Mouse (Mus musculus) E14TG2a.4 (cell line): Measurements from ENCODE around the gene Gna15.

Experiments
- H3K27me3 ChIP-seq: 2 replicates; pipeline ENCODE4 v1.6.1; 2014; ENCODE audit warnings: low read length, control low read depth; ENCODE audit not compliant: insufficient read depth
- H3K36me3 ChIP-seq: 2 replicates; pipeline ENCODE4 v1.6.1; 2014; ENCODE audit warnings: low read length, control low read depth; ENCODE audit not compliant: insufficient read depth
- H3K4me1 ChIP-seq: replicated peaks from 2 replicates; pipeline ENCODE4 v1.6.1; 2014; ENCODE audit warnings: low read depth, low read length, control low read depth
- H3K4me3 ChIP-seq: replicated peaks from 2 replicates; pipeline ENCODE4 v1.5.1; 2014; ENCODE audit warnings: mild to moderate bottlenecking, low read length
- H3K9me3 ChIP-seq: 2 replicates; pipeline ENCODE4 v1.6.1; 2014; ENCODE audit warnings: low read length, control low read depth
- CTCF ChIP-seq: conservative IDR thresholded peaks from 2 replicates; pipeline ENCODE4 v1.5.1; 2014; ENCODE audit warnings: low read length
- NANOG ChIP-seq: IDR thresholded peaks from 2 replicates; pipeline ENCODE4 v1.6.1; 2014; ENCODE audit warnings: borderline replicate concordance, low read length, mixed read lengths
- POU5F1 ChIP-seq: IDR thresholded peaks from 2 replicates; pipeline ENCODE4 v1.6.1; 2014; ENCODE audit warnings: low read length, borderline replicate concordance

The Gna15 gene

GRCm38 (mm10) chr10:81524051-81524605 is at the start of gene Gna15:
Gene Gna15, minus strand, starts transcription at chr10:81524225.
- TF ChIP-seq CTCF, result no peak
- peaks cover 27% of the 10 kb centered on the region for H3K4me1 ChIP-seq
- H3K36me3 ChIP-seq, result peaks cover 5% of the 10 kb centered on the region; the same call in 1 of the 2 replicates
- H3K9me3 ChIP-seq, result no peaks in the 10 kb centered on the region
- H3K27me3 ChIP-seq, result peaks cover 33% of the 10 kb centered on the region
- peak within 1 kb of the TSS; percentile 69 for H3K4me3 ChIP-seq

GRCm38 (mm10) chr10:81572975-81573374 is 49.0 kb upstream of the Gna15 start:
- TF ChIP-seq CTCF (no peak), NANOG (no peak), POU5F1 (no peak)
- H3K36me3 ChIP-seq, result no peaks in the 10 kb centered on the region

GRCm38 (mm10) chr10:81572133-81572671 is 48.2 kb upstream of the Gna15 start:
- Histone ChIP-seq H3K4me3 (peak overlapping the region; percentile 81), H3K27me3 (peaks cover 82% of the 10 kb centered on the region), H3K9me3 (0 out of 2 replicates have a peak, but pooled peaks cover 3% of the 10 kb centered on the region), H3K4me1 (peaks cover 81% of the 10 kb centered on the region), H3K36me3 (peaks cover 6% of the 10 kb centered on the region; the same call in 1 of the 2 replicates)
- TF ChIP-seq POU5F1 (no peak), CTCF (no peak), NANOG (no peak)

More at GRCm38 (mm10) chr10:81572975-81573374, 49.0 kb upstream of the Gna15 start:
- Histone ChIP-seq H3K4me3 (peak overlapping the region; percentile 81), H3K4me1 (peaks cover 76% of the 10 kb centered on the region), H3K9me3 (0 out of 2 replicates have a peak, but pooled peaks cover 3% of the 10 kb centered on the region), H3K27me3 (peaks cover 83% of the 10 kb centered on the region)

GRCm38 (mm10) chr10:81571501-81571876 is 47.5 kb upstream of the Gna15 start:
- TF ChIP-seq NANOG (no peak), POU5F1 (no peak), CTCF (no peak)
- H3K4me3 ChIP-seq, result peak overlapping the region; percentile 81
- peaks cover 82% of the 10 kb centered on the region for H3K27me3 ChIP-seq
- H3K4me1 ChIP-seq, result peaks cover 81% of the 10 kb centered on the region
- H3K9me3 ChIP-seq, result 0 out of 2 replicates have a peak, but pooled peaks cover 3% of the 10 kb centered on the region
- H3K36me3 ChIP-seq, result peaks cover 13% of the 10 kb centered on the region

GRCm38 (mm10) chr10:81570831-81571500 is 46.9 kb upstream of the Gna15 start:
- peaks cover 80% of the 10 kb centered on the region for H3K4me1 ChIP-seq
- no peak for TF ChIP-seq CTCF
- no peak for TF ChIP-seq POU5F1
- TF ChIP-seq NANOG, result no peak
- peaks cover 76% of the 10 kb centered on the region for H3K27me3 ChIP-seq
- H3K36me3 ChIP-seq, result peaks cover 18% of the 10 kb centered on the region
- 0 out of 2 replicates have a peak, but pooled peaks cover 3% of the 10 kb centered on the region for H3K9me3 ChIP-seq
- peak overlapping the region; percentile 81 for H3K4me3 ChIP-seq

- Histone ChIP-seq H3K36me3 (peaks cover 25% of the 10 kb centered on the region), H3K27me3 (peaks cover 70% of the 10 kb centered on the region), H3K4me3 (peak overlapping the region; percentile 81), H3K4me1 (peaks cover 80% of the 10 kb centered on the region), H3K9me3 (0 out of 2 replicates have a peak, but pooled peaks cover 3% of the 10 kb centered on the region)
- TF ChIP-seq POU5F1 (no peak), CTCF (no peak), NANOG (no peak)
These were observed 46.3 kb upstream of the Gna15 start for GRCm38 (mm10) chr10:81570238-81570800.

- no peak overlapping the region for H3K4me3 ChIP-seq
- H3K27me3 ChIP-seq, result peaks cover 64% of the 10 kb centered on the region
- H3K36me3 ChIP-seq, result peaks cover 31% of the 10 kb centered on the region
- TF ChIP-seq CTCF, result no peak
- TF ChIP-seq NANOG, result no peak
- no peak for TF ChIP-seq POU5F1
- 0 out of 2 replicates have a peak, but pooled peaks cover 3% of the 10 kb centered on the region for H3K9me3 ChIP-seq
- H3K4me1 ChIP-seq, result peaks cover 83% of the 10 kb centered on the region
These were observed 45.6 kb upstream of the Gna15 start for GRCm38 (mm10) chr10:81569507-81570237.
